Mouse (Mus musculus): ENCODE data around the gene Il4ra.

The Il4ra gene

DNA sequence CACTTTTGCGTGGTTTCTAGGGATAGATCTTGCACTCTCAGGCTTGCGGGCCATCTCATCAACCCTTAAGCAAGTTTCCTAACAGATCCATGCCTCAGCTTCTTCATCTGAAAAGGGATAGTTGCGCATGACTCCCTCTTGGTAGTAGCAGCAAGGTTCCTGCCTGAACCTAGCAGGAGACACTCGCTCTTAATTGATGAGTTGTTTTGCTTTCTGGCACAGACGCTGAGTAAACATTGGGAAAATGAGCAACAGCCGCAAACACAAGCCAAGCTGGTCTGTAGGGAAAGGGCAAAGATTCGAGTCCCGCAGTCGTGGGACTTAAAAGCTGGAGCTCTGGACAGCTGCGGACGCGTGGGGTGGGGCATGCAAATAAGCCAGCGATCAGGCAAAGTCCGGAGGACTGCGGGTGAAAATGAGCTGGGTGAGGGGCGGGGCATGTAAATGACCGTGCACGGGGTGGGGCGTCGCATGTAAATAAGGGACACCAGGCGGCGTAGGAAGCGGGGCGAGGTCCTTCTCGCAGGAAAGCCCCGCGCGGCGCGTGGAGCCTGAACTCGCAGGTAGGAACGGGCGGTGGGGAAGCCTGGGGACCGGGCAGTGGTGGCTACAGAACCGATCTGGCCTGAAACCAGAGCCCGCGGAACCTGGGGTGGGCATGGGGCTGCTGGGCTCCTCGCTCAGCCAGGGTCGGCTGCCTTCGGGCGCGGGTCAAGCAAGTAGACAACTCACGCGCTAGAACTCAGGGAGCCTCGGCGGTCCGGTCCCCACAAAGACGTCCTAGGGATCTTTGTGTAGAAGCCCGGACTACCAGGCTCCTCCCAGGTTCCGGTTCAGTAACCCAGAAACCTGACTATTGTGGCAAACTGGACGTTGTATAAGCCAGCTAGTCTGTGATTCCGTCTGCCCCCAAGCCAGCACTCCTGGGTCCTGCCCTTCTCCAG, at the start of gene Il4ra:
Il4ra (plus strand) TSS at position 355 of the 944 bp plus-strand sequence.
- in situ Hi-C loops (cut with MboI, MseI), result loop anchor here (5.0 kb wide), 1 partner anchor 65 kb away; no protein-coding TSS in a partner anchor

DNA sequence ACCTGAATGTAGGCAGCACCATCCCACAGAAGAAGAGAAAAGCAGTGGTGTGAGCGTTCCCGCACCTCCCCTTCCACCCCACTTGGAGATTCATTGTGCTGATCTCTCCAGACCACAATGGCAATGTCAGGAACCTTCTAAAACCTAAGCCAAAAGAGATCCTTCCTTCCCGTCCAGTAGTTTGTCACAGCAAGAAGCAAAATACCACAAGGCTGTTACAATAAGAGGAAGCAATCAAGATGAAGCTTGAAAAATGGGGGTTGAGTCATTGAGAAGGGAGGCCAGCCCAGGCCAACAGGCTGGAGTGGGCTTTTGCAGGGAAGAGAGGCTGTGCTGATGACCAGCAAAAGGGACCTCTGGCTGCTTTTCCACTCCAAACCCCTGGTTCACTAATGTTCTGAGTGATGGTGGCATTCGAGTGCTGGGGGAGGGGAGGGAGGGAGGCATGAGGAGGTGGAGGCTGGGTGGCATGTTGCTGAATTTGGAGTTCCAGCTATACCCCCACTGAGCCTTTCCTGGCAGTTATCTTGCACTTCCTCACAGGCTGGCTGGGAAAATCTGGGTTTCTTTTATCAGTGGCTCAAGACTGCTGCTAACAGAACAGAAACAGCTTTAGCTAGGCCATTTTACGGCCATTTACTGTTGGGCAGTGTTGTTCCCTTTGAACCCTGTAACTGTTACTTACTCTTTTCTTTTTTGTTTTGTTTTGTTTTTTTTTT, 48.4 kb upstream of the Il4ra start:
- in situ Hi-C loops (cut with MboI, MseI), result no loop called here

DNA sequence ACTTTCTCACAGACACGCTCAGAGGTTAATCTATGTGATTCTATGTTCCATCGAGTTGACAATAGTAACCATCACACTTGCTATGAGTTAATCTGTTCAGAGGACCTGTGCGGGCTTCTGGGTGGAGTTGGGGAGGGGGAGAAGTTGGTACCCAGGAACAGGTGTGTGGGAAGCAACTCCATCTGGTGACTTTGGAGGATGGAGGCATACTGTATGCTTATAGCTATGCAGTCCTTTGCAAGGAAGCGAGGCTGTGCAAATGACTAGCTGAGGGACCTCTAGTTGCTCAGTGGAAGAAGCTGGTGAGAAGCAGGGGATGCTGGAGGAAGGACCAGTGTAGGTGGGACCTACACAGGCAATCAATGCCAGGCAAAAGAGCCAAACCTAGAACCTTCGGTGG, 47.3 kb upstream of the Il4ra start:
- in situ Hi-C loops (cut with MboI, MseI), result no loop called here

DNA sequence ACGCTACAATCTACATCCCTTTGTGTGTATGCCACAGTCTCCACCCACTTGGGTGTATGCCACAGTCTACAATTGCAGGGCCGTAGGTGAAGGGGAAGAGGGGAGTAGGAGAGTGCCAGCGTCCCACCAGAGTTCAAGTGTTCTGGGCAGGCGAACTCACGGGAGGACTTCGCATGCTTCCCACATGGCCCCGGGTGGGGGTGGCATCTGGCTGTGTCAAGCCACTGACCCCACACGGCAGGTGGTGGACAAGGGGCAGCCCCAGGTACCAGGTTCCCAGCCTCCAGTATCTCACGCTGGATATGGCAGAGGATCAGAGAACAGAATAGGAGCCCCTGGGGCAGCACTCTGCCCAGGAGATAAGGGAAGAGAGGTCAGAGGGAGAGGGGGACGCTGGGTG, 46.4 kb upstream of the Il4ra start:
- in situ Hi-C loops (cut with MboI, MseI), result no loop called here

DNA sequence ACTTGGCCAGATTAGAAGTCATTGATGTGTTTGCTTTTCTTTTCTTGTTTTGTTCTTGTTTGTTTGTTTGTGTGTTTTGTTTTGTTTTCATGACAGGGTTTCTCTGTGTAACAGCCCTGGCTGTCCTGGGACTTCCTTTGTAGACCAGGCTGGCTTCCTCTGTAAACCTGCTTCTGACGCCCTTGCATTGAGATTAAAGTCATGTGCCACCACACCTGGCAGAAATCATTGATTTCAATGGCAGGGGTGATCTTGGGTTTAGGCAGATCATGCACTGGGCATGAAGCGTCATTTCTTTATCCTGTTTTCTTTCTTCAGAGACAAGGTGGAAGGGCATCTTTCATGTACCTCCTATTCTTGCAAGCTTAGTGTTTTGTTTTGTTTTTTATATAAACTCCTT, 44.6 kb upstream of the Il4ra start:
- in situ Hi-C loops (cut with MboI, MseI), result no loop called here

DNA sequence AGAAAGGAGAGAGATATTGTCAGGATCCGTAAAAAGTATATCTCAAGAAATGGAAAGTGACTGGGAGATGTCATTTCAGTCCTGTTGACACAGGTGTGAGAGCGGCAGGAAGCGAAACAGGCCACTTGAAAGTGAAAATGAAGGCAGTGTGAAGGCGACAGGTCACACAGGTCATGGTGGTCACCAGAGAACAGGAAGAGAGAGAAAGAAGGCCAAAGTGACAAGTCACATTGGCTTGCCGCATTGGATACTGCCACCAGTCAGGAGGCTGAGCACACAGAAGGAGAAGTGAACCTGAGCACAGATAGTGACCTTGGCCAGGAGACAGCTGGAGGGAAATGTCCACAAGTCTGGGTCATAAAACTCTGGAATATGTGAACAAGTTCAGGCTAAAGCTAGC, 40.5 kb upstream of the Il4ra start:
- in situ Hi-C loops (cut with MboI, MseI), result no loop called here

DNA sequence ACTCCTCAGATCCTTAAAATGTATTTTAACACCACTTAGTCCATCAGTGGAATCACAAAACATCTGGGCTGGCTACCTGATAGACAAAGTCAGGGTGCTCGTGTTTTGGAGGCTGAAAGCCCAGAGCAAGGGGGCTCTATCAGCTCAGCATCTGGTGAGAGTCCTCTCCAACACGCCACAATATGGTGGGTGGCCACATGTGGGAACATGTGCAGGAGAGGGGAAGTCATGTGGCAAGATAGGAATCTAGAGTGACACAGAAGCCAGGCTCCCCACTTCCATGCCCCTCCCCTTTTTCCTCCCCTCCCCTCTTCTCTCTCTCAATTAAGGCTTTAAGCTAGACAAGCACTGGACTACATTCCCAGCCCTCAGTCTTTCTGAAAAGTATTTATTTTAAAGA, 40.1 kb upstream of the Il4ra start:
- in situ Hi-C loops (cut with MboI, MseI), result no loop called here

DNA sequence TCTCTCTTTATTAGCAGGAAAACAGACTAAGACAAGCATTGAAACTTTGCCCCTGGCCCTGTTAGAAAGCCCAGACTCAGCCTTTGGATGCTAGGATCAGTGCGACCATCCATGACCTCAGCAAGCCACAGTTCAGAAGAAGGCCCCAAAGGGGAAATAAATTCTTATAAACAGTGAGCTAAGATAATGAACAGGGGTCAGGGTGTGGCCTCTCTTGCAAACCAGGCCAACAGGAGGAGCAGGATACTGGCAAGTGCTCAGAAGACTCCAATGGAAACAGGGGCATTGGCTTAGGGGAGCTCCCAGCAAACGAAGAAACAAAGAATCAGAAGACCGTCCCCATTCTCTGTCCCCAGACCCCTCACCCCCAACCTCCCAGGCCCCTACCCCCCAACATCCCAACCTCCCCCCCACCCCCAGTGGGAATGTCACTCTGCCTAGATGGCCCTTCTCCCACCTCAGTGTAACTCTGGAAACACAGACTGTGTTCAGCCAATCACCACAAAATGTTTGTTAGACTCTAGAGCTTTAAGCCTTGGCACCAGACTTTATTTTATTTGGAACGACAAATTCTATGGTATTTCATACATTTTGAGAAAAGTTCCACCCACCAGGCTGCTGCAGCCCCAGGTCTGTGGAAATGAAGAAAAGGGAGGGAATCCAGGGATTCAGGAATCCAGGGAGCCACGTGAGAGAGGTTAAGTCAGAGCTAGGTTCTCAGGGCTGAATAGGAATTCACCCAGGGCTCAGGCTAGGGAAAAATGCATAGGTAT, 36.7 kb upstream of the Il4ra start:
- in situ Hi-C loops (cut with MboI, MseI), result no loop called here

DNA sequence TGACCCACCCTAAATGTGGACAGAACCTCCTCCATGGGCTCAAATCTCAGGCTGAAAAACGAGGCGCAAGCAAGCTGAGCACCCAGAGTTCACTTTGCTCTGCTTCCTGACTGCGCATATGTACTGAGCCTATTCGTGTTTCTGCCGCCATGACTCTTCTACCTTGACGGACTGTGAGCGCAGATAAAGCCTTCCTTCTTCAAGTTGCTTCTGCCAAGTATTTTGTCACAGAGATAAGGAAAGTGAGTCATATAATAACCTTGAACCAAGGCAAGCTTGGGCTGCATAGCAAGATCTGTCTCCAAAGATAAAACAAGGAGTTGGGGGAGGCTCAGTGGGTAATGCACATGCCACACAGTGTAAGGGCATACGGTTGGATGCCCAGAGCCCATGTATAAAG, 35.2 kb upstream of the Il4ra start:
- in situ Hi-C loops (cut with MboI, MseI), result no loop called here

DNA sequence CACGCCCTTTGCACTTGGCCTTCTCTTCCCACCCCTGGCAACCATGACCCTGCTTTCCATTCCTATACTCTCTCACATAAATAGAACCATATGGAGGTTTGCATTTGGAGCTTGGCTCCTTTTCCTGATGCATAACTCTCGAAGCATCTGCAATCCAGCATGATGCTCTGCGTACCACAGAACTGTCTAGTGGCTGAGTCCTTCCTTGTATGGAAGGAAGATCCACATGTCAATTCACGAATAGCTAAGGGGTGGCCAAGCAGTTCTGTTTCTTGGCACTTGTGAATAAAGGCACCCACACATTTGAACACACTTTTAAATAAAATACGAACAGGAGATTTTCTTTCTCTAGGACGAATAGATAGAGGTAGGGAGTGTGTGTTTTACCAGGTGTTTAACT, 34.5 kb upstream of the Il4ra start:
- in situ Hi-C loops (cut with MboI, MseI), result no loop called here

DNA sequence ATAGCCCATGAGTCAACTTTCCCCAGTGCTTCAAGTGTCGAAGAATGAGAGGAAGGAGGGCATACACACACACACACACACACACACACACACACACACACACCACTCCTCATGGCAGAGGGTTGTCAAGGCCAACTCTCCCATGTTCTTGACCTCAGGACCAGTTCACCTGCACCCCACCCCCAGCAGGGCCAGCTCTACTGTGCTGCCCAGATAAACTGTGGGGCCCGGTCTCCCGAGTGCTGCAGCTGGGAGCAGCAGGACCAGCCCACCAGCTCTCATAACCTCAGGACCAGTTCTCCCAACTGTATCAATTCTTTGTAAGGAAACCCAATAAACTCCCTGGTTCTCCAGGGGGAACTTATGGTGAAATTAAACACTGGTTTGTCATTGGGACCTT, 32.2 kb upstream of the Il4ra start:
- in situ Hi-C loops (cut with MboI, MseI), result no loop called here

DNA sequence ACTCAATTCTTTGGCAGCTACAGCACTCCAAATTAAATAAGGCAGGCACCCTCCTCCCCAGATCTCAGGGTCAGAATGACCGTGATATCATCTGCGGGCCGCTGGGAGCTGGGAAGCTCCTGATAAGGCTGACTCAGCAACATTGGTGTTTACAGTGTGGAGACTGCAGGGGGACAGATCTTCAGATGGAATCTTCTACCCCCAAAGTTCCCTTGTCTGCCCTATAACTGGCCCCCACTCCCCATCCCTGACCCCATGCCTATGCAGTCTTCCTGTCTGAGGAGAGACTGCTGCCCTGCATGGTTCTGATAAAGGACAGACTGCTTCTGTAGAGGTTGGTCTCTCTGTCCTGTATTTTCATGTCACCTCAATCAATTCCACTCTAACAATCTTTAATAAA, 28.9 kb upstream of the Il4ra start:
- in situ Hi-C loops (cut with MboI, MseI), result no loop called here

DNA sequence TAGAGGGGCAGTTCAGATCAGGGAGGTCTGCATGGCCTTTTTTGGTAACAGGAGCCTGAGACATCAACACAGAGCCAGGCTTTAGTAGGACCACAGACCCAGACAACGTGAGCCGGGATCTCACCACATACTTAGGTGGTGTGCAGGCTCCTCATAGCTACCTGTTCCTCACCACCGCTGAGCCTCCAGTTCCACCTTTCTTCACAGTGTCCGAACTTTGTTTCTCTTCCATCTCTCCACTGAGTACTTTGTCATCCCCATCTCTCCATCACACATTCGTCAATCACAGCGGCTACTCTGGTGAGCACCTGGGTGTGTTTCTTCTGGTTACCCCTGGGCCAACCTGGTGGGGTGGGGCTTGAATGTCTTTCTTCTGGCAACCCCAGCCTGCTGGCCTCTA, 24.7 kb upstream of the Il4ra start:
- in situ Hi-C loops (cut with MboI, MseI), result no loop called here

DNA sequence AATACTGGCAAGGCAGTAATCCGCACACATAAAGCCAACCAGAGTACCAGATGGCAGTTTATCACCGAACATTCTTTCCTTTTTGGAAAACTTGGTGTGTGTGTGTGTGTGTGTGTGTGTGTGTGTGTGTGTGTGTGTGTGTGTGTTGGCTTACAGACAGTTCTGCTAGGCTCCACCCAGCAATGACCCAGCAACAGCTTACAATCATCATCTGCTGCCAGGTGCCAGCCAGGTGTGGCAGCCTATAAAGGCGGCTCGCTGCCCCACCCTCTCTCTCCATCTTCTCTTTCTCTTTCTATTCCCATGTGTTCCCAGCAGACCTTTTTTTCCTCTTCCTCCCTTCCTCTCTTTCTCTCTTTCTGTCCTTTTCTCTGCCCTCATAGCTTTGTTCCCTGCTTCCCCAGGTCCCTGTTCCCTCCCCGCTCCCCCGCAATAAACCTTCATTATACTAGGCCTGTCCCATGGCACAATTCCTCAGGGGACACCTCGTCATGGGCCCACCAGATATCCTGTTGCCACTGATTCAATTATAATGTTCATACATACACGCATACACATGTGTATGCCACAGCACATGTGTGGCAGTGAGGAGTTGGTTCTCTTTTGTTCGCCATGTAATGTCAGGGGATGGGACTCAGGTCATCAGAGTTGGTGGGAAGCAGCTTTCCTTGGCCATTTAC, 23.9 kb upstream of the Il4ra start:
- in situ Hi-C loops (cut with MboI, MseI), result no loop called here

DNA sequence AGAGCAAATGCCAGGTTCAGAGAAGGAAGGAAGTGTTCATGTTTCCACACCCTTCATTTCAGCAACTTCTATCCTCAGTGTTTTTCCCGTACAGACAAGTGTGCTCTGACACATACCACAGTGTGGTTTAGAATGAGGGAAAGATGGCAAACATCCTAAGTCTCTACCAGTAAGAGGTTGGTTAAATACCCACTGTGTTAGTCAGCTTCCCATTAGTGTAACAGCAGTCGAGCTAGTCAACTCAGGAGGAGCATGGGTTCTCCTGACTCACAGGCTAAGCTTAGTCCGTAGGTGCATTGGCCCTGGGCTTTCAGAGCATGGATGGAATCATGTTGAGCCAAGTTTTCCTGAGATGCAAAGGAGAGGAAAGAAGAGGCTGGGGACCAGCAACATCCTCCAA, 12.6 kb upstream of the Il4ra start:
- in situ Hi-C loops (cut with MboI, MseI), result no loop called here

DNA sequence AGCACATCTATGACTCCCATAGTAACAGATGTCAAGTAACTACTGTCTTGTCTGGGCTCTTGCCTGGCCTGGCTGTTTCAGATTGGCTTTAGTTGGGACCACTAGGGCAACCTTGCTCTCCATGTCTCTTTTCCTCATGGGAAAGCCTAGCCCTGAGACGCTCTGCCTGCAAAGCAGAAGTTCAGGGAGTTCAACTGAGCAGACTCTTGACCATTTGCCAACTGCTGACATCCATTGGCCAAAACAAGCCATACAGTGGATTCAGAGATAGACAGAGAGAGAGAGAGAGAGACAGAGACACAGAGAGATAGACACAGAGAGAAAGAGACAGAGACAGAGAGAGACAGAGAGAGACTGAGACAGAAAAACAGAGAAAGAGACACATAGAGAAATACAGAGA, 10.9 kb upstream of the Il4ra start:
- in situ Hi-C loops (cut with MboI, MseI), result no loop called here

DNA sequence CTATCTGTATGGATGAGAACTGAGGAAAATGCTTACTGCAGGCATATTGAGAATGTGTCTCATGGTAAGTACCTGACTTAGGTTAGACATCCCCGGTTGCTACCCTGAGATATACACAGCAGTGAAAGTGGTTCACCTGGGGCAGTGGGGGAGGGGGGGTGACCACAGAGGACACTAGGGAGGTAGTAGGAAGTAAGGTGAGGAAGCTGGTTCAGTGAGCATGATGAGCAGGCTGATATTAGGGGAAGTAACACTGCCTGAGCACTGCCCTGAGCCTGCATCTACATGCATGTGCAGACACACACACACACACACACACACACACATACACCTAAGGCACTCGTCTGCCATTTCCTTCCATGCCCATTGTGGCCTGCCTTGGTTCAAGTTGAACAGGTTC, 10.1 kb upstream of the Il4ra start:
- in situ Hi-C loops (cut with MboI, MseI), result no loop called here

DNA sequence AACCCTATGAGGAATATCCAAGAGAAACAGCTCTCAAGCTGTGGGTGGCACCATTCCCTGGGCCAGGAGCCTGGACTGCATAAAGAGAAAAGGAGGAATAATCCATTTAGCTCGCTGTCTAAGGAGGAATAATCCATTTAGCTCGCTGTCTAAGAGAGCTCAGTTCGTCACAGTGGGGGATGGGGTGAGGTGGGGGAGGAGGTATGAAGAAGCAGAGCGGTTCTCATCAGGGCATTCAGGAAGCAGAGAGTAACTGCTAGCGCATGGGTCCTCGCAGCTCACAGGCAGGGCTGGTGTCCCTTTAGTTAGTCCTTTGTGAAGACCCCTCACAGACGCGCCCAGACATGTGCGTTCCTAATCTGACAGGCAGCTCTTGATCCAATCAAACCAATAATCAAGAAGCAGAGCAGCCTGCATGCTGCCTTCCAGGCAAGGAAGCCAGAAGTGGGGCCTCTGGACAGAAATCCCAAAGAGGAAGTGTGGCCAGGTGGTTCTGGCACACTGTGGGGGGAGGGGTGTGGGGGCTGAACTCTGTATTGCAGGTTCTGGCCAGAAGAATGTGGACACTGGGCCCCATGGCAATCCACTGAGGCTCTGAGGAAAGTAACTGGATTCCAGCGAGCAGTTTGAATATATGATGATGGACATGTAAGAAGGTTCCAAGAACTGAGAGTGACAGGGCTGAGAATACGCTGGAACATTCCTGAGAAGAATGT, 9.4 kb upstream of the Il4ra start:
- in situ Hi-C loops (cut with MboI, MseI), result no loop called here

DNA sequence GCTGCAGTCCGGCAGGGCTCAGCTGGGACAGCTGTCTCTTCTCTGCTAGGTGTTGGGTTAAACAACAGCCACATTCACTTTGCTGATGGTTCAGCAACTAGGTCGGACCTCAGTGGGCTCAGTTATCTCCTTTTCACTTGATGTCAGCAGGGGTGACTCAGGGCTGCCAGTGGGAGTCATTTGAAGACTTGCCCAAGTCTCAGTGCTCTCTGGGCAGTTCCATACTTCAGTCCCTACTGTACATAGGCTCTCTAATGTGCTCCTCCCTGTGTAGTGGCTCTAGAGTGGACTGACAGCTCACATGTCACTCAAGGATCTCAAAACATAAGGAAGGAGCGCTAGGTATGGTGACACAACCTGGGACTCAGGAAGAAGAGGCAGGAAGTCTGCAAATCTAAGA, 8.4 kb upstream of the Il4ra start:
- in situ Hi-C loops (cut with MboI, MseI), result no loop called here

DNA sequence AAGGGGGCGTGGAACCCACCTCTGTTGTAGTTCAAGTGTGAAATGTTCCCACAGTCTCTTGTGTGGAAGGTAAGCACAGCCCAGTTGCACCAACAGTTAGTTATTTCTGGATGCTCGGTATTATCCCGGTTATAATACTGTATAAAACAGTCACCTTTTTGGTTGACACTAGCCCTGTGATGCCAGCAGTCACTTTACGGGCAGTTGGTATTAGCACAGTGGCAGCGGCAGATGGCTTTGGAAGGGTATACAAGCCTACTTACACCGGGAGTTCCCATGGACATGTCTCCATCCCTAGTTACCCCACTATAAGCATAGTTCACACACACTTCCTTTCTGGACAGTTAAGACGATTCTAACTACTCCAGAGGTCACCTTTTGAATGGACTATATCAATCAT, 6.6 kb upstream of the Il4ra start:
- in situ Hi-C loops (cut with MboI, MseI), result no loop called here

DNA sequence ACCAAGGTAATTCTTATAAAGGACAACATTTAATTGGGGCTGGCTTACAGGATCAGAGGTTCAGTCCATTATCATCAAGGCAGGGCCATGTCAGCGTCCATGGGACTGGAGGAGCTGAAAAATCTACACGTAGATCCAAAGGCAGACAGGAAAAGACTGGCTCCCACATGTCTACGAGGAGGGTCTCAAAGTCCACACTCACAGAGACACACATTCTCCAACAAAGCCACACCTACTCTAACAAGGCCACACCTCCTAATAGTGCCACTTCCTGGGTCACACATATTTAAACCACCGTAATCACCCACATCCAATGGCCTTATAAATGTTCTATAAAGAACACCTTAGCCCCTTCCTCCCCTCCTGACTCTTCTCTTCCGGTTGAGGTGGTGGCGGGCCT, 5.2 kb upstream of the Il4ra start:
- in situ Hi-C loops (cut with MboI, MseI), result no loop called here
